Mouse (Mus musculus): ENCODE results near the gene Arl4a. TPM values are rescaled to one million over a fixed set of nuclear protein-coding genes. Genes with fewer than 3 reads are reported as not detected.

The Arl4a gene
- polyA plus RNA-seq, 1 experiment from 2014 or later: 31.9 TPM

DNA sequence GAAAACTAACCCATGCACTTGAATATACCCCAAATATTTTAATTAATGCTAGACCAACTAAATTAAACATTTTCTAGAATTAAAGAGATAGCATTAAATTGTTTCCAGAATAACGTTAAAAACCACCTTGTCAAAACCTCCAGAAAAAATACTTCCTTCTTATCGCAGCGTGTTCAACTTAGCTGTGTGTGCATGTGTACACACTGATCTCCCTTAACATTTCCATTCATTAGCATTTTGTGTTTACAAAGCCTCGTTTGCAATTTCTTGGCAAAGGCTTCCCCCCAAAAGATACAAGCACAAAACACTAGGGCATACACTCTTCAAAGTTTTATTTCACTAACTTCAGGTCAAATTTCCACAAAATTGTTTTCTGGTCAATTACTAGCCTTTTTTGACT, 2.3 kb downstream of the Arl4a start:
- Histone ChIP-seq H3K4me1 (replicated peaks) (0 out of 2 replicates have a peak, but pooled peaks cover 2% of the 10 kb centered on the region), H3K4me2 (peak overlapping the region; percentile 68), H3K36me3 (peaks cover 8% of the 10 kb centered on the region; the same call in 1 of the 2 replicates), H3K27ac (ENCODE audit: poor library complexity, severe bottlenecking) (no peak overlapping the region), H3K9ac (no peak overlapping the region), H3K4me3 (peak overlapping the region; percentile 88), H3K9me3 (replicated peaks) (no peaks in the 10 kb centered on the region), H3K27me3 (replicated peaks) (no peaks in the 10 kb centered on the region)
- 71% methylated on average over 4 of the region's 4 CpGs for WGBS
- no peak for ATAC-seq (ENCODE audit: insufficient number of reproducible peaks, low FRiP score)

- Histone ChIP-seq H3K27me3 (replicated peaks) (no peaks in the 10 kb centered on the region), H3K9ac (no peak overlapping the region), H3K4me2 (no peak overlapping the region), H3K4me1 (replicated peaks) (no peaks in the 10 kb centered on the region), H3K27ac (ENCODE audit: poor library complexity, severe bottlenecking) (no peak overlapping the region), H3K4me3 (no peak overlapping the region), H3K36me3 (peaks cover 8% of the 10 kb centered on the region; the same call in 1 of the 2 replicates), H3K9me3 (replicated peaks) (no peaks in the 10 kb centered on the region)
- 70% methylated on average over 4 of the region's 4 CpGs for WGBS
- no peak for ATAC-seq (ENCODE audit: insufficient number of reproducible peaks, low FRiP score)
Measured at GRCm38 (mm10) chr12:40029201-40029600, 8.6 kb downstream of the Arl4a start.

GRCm38 (mm10) chr12:40027846-40028245, 10.0 kb downstream of the Arl4a start:
- 92% methylated on average over 3 of the region's 3 CpGs for WGBS
- H3K27me3 ChIP-seq (replicated peaks): no peaks in the 10 kb centered on the region
- no peak overlapping the region for H3K4me3 ChIP-seq
- no peak overlapping the region for H3K27ac ChIP-seq (ENCODE audit: poor library complexity, severe bottlenecking)
- peaks cover 8% of the 10 kb centered on the region; the same call in 1 of the 2 replicates for H3K36me3 ChIP-seq
- 0 out of 2 replicates have a peak, but pooled peaks cover 2% of the 10 kb centered on the region for H3K4me1 ChIP-seq (replicated peaks)
- ATAC-seq (ENCODE audit: insufficient number of reproducible peaks, low FRiP score): no peak
- no peaks in the 10 kb centered on the region for H3K9me3 ChIP-seq (replicated peaks)
- no peak overlapping the region for H3K9ac ChIP-seq
- no peak overlapping the region for H3K4me2 ChIP-seq

DNA sequence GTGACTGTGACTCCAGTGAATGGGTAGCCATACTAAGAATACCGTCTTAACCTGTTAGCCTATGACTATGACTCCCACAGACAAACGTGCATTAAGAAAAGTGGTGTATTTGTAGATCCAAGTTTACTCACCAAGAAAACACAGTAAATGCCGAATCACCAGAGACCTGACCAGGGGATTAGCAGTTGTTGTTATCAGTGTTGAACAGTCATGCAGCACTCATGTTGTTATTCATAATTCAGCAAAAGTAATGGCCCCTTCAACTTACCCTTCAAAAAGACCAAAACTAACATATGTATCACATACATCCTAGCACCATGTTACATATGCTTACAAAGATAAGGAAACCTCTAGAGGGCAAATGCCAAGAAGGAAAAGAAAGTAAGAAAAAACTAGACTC, 10.4 kb downstream of the Arl4a start:
- Histone ChIP-seq H3K36me3 (peaks cover 6% of the 10 kb centered on the region; the same call in 1 of the 2 replicates), H3K9me3 (replicated peaks) (no peaks in the 10 kb centered on the region), H3K9ac (no peak overlapping the region), H3K4me1 (replicated peaks) (0 out of 2 replicates have a peak, but pooled peaks cover 2% of the 10 kb centered on the region), H3K27ac (ENCODE audit: poor library complexity, severe bottlenecking) (no peak overlapping the region), H3K27me3 (replicated peaks) (no peaks in the 10 kb centered on the region), H3K4me2 (no peak overlapping the region), H3K4me3 (no peak overlapping the region)
- peak; percentile 66 for ATAC-seq (ENCODE audit: insufficient number of reproducible peaks, low FRiP score)
- whole genome bisulfite sequencing: 74% methylated on average over 3 of the region's 3 CpGs

GRCm38 (mm10) chr12:40023918-40024317, 13.9 kb downstream of the Arl4a start:
- Histone ChIP-seq H3K27ac (ENCODE audit: poor library complexity, severe bottlenecking) (no peak overlapping the region), H3K27me3 (replicated peaks) (0 out of 2 replicates have a peak, but pooled peaks cover 2% of the 10 kb centered on the region), H3K36me3 (no peaks in the 10 kb centered on the region), H3K4me2 (no peak overlapping the region), H3K9ac (no peak overlapping the region), H3K4me1 (replicated peaks) (0 out of 2 replicates have a peak, but pooled peaks cover 5% of the 10 kb centered on the region), H3K4me3 (no peak overlapping the region), H3K9me3 (replicated peaks) (no peaks in the 10 kb centered on the region)
- no peak for ATAC-seq (ENCODE audit: insufficient number of reproducible peaks, low FRiP score)
- 42% methylated on average over 2 of the region's 2 CpGs for WGBS

- Histone ChIP-seq H3K27ac (ENCODE audit: poor library complexity, severe bottlenecking) (no peak overlapping the region), H3K36me3 (no peaks in the 10 kb centered on the region), H3K27me3 (replicated peaks) (0 out of 2 replicates have a peak, but pooled peaks cover 3% of the 10 kb centered on the region), H3K4me1 (replicated peaks) (0 out of 2 replicates have a peak, but pooled peaks cover 5% of the 10 kb centered on the region), H3K9ac (no peak overlapping the region), H3K9me3 (replicated peaks) (no peaks in the 10 kb centered on the region), H3K4me3 (no peak overlapping the region), H3K4me2 (no peak overlapping the region)
- no peak for ATAC-seq (ENCODE audit: insufficient number of reproducible peaks, low FRiP score)
- 72% methylated on average over 3 of the region's 3 CpGs for WGBS
Measured at GRCm38 (mm10) chr12:40023014-40023642, 14.7 kb downstream of the Arl4a start.

DNA sequence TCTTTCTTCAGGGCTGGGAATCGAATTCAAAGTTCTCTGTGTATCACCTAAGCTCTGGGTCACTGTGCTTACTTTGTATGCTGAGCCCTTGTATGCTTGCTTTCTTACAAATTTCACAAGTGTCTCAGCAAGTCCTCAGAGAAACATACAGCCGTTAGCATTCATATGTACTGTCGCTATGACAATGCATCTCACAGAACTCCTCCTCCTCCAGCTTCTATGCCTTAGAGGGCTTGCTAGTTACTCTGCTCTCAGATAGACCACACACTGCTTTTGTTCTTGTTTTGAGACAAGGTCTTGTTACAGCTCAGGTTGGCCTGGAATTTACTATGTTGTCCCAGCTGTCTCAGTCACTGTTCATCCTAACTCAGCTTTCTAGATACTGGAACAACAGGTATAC, 15.5 kb downstream of the Arl4a start:
- no peaks in the 10 kb centered on the region for H3K36me3 ChIP-seq
- WGBS: 89% methylated on average over 3 of the region's 3 CpGs
- H3K27me3 ChIP-seq (replicated peaks): 0 out of 2 replicates have a peak, but pooled peaks cover 3% of the 10 kb centered on the region
- no peak overlapping the region for H3K4me2 ChIP-seq
- no peaks in the 10 kb centered on the region for H3K9me3 ChIP-seq (replicated peaks)
- H3K4me3 ChIP-seq: no peak overlapping the region
- H3K4me1 ChIP-seq (replicated peaks): 0 out of 2 replicates have a peak, but pooled peaks cover 5% of the 10 kb centered on the region
- no peak overlapping the region for H3K27ac ChIP-seq (ENCODE audit: poor library complexity, severe bottlenecking)
- ATAC-seq (ENCODE audit: insufficient number of reproducible peaks, low FRiP score): no peak
- H3K9ac ChIP-seq: no peak overlapping the region

DNA sequence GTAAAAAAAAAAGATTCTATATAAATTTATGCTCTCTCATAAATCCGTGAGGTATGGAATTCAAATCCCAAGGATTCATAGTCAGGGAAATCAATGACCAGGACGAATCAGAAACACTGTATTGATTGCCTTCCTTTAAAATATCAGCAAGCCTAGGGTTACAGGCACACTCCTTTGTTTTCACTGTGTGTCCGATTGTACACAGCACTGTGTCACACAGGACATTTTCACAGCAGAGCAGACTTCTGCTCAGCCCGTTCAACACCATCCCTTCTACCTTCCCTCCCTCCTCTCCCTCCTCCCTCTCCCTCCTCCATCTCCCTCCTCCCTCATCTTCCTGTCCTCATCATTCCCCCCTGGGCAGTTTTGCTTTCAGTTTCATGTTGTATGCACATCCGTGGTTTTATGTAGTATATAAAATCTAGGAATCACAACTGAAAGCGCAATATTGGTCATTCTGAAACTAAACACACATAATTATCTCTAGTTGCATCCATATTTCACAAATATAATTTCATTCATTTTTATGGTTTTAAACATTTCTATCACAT, 19.8 kb downstream of the Arl4a start:
- H3K4me2 ChIP-seq: no peak overlapping the region

DNA sequence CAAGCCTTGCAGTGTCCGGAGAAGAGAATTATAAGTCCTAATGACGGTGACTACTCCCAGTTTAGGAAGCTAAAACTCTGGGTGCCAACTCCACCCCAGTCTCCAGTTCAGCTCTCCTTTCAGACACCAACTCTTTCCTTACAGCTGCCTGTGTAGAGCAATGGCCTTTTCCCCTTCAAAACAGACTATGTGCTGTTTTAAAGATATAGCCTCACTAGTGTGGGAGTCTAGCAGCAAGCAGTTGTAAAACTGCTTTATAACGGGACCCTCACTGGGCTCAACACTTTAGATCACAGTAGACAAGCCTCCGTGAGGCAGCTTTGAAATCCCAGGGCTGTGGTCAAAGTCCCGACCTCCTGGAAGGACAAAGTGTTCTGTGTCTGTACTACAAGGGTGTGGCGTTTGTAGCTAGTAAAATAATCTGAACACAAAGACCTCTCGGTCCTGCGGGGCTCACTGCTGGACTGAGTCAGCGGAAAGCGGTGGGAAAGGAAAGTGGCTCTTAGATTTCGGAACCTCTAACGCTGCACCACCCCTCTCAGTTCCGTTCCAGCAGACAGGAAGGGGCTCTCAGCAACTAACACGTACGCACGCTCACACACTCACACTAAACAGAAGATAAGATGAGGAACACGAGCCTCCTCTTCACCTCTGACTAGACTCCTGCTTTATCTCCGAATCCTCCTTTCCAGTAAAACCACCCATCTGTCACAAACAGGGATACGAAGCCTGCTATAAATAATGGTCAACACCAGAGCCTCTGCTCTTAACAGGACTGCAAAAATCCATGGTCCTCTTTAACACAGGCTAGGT, 21.0 kb downstream of the Arl4a start:
- H3K9me3 ChIP-seq (replicated peaks): no peaks in the 10 kb centered on the region
- 0 out of 2 replicates have a peak, but pooled peaks cover 3% of the 10 kb centered on the region for H3K27me3 ChIP-seq (replicated peaks)
- peak; percentile 85 for ATAC-seq (ENCODE audit: insufficient number of reproducible peaks, low FRiP score)
- peak overlapping the region; percentile 68 for H3K9ac ChIP-seq
- 8% methylated on average over 19 of the region's 19 CpGs for WGBS
- peak overlapping the region; percentile 49 for H3K4me3 ChIP-seq
- peaks cover 13% of the 10 kb centered on the region for H3K4me1 ChIP-seq (replicated peaks)
- H3K36me3 ChIP-seq: no peaks in the 10 kb centered on the region
- H3K27ac ChIP-seq (ENCODE audit: poor library complexity, severe bottlenecking): peak overlapping the region; percentile 52
- peak overlapping the region; percentile 65 for H3K4me2 ChIP-seq

More for the DNA sequence above, 19.8 kb downstream of the Arl4a start:
- Histone ChIP-seq H3K36me3 (no peaks in the 10 kb centered on the region), H3K9ac (no peak overlapping the region), H3K27ac (ENCODE audit: poor library complexity, severe bottlenecking) (no peak overlapping the region), H3K27me3 (replicated peaks) (0 out of 2 replicates have a peak, but pooled peaks cover 3% of the 10 kb centered on the region), H3K4me1 (replicated peaks) (peaks cover 13% of the 10 kb centered on the region), H3K9me3 (replicated peaks) (no peaks in the 10 kb centered on the region), H3K4me3 (no peak overlapping the region)
- no peak for ATAC-seq (ENCODE audit: insufficient number of reproducible peaks, low FRiP score)
- WGBS: 73% methylated on average over 6 of the region's 6 CpGs

DNA sequence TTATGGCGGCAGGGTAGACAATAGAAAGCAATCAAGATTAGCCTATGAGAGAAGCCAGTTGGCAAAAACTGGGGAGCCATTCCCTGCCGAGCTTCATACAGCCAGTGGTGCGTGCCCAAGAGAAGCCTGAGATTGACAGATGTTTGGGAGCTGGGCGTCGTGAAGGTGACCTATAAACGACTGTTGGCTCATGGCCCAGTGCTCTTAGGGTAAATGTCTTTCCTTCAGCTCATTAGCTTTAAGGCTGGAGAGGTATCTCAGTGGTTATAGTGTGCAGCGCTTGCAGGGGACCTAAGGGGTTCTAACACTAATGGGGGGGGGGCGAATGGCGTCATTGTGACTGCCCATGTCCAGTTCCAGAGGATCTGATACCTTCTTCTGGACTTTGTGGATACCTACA, 21.8 kb downstream of the Arl4a start:
- no peak for ATAC-seq (ENCODE audit: insufficient number of reproducible peaks, low FRiP score)
- Histone ChIP-seq H3K9ac (no peak overlapping the region), H3K4me2 (no peak overlapping the region), H3K27ac (ENCODE audit: poor library complexity, severe bottlenecking) (no peak overlapping the region; the same call in 1 of the 2 replicates), H3K9me3 (replicated peaks) (no peaks in the 10 kb centered on the region), H3K4me1 (replicated peaks) (peaks cover 11% of the 10 kb centered on the region), H3K36me3 (no peaks in the 10 kb centered on the region), H3K27me3 (replicated peaks) (0 out of 2 replicates have a peak, but pooled peaks cover 3% of the 10 kb centered on the region), H3K4me3 (no peak overlapping the region)
- WGBS: 81% methylated on average over 9 of the region's 9 CpGs

GRCm38 (mm10) chr12:40009866-40010265, 28.0 kb downstream of the Arl4a start:
- Histone ChIP-seq H3K27me3 (replicated peaks) (no peaks in the 10 kb centered on the region), H3K27ac (ENCODE audit: poor library complexity, severe bottlenecking) (no peak overlapping the region), H3K9ac (no peak overlapping the region), H3K9me3 (replicated peaks) (no peaks in the 10 kb centered on the region), H3K4me3 (no peak overlapping the region), H3K36me3 (no peaks in the 10 kb centered on the region), H3K4me1 (replicated peaks) (peaks cover 3% of the 10 kb centered on the region), H3K4me2 (no peak overlapping the region)
- WGBS: 57% methylated on average over 2 of the region's 2 CpGs
- no peak for ATAC-seq (ENCODE audit: insufficient number of reproducible peaks, low FRiP score)
